In the genomic region with DNA sequence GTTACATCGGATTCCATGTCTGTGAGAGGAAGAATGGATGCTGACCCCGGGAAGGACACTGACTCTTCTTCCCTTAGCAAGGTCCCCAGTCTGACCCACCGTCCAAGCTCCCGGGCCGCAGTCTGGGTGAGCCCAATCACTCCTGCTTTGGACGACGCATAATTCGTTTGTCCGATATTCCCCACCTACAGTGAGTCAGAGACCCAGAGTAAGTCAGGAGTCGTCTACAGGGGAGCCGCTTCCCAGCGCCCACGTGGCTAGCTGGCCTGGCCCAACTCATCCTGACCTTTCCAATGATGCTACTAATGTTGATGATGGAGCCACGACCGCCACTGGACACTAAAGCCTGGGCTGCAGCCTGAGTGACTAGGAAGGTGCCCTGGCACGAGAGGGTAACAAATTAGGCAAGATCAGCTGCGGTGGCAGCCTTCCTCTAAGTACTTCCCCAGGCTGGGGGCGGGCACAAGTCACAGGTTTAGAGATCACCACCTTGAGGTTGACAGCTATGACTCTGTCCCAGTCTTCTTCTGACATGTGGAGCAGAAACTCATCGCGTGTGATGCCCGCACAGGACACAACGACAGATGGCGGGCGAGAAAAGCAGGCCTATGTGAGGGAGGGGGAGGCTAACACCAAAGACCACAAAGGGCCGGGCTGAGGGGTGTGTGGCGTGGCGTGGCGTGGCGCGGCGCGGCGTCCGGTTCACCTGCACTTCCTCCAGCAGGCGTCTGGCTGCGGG, we compare ENCODE assay signal across 8 mouse cellular contexts. TPM values are rescaled to one million over a fixed set of nuclear protein-coding genes. Genes with fewer than 3 reads are reported as not detected.
DNase-seq lines count a peak whose midpoint lies in the region; ATAC-seq lines count a peak whose summit lies in the region.

No protein-coding gene starts in this region.

- H3K9ac ChIP-seq in embryonic facial prominence, embryonic 11.5 days (replicated peaks; ENCODE audit: low read length): peak overlapping the region; percentile 67
- H3K9ac ChIP-seq in hindbrain, embryonic 16.5 days (ENCODE audit: low read depth, low read length): peak overlapping the region; percentile 79
- peak overlapping the region; percentile 74 for H3K9ac ChIP-seq in liver, embryonic 16.5 days (ENCODE audit: low read depth, low read length)
- H3K9ac ChIP-seq in neural tube, embryonic 13.5 days: peak overlapping the region; percentile 96

- ATAC-seq in CD4-positive, CD25-positive, alpha-beta regulatory T cell, adult 4 months: peak; percentile 46
- ATAC-seq in embryonic facial prominence, embryonic 11.5 days (replicated peaks; ENCODE audit: insufficient number of reproducible peaks, low FRiP score, low TSS enrichment, low read depth): no peak
- no peak for ATAC-seq in hindbrain, embryonic 16.5 days
- no peak for ATAC-seq in liver, embryonic 16.5 days (ENCODE audit: low read depth)
- no peak for ATAC-seq in neural tube, embryonic 13.5 days (ENCODE audit: low read depth)

- peaks cover 13% of the 10 kb centered on the region for H3K36me3 ChIP-seq in embryonic facial prominence, embryonic 11.5 days (replicated peaks; ENCODE audit: control insufficient read depth, insufficient read depth, low read depth, low read length)
- H3K36me3 ChIP-seq in hindbrain, embryonic 16.5 days (ENCODE audit: control insufficient read depth, insufficient read depth, low read length): peaks cover 19% of the 10 kb centered on the region
- H3K36me3 ChIP-seq in liver, embryonic 16.5 days (ENCODE audit: control insufficient read depth, insufficient read depth): peaks cover 26% of the 10 kb centered on the region; the same call in 1 of the 2 replicates
- H3K36me3 ChIP-seq in neural tube, embryonic 13.5 days: peaks cover 33% of the 10 kb centered on the region

- H3K4me1 ChIP-seq in embryonic facial prominence, embryonic 11.5 days (ENCODE audit: control insufficient read depth, insufficient read depth, low read length): peaks cover 27% of the 10 kb centered on the region
- peaks cover 59% of the 10 kb centered on the region for H3K4me1 ChIP-seq in hindbrain, embryonic 16.5 days (ENCODE audit: control insufficient read depth, insufficient read depth, low read depth, low read length)
- H3K4me1 ChIP-seq in liver, embryonic 16.5 days (ENCODE audit: control insufficient read depth, low read depth, low read length): peaks cover 56% of the 10 kb centered on the region
- peaks cover 73% of the 10 kb centered on the region for H3K4me1 ChIP-seq in neural tube, embryonic 13.5 days (replicated peaks)

- peak overlapping the region; percentile 44 for H3K4me3 ChIP-seq in embryonic facial prominence, embryonic 11.5 days (ENCODE audit: low read depth, low read length)
- H3K4me3 ChIP-seq in hindbrain, embryonic 16.5 days (ENCODE audit: low read length): peak overlapping the region; percentile 68
- peak overlapping the region; percentile 85 for H3K4me3 ChIP-seq in liver, embryonic 16.5 days (ENCODE audit: low read depth, low read length)
- H3K4me3 ChIP-seq in neural tube, embryonic 13.5 days: peak overlapping the region; percentile 87

- H3K9me3 ChIP-seq in embryonic facial prominence, embryonic 11.5 days (replicated peaks; ENCODE audit: control insufficient read depth, low read length): no peaks in the 10 kb centered on the region
- no peaks in the 10 kb centered on the region for H3K9me3 ChIP-seq in hindbrain, embryonic 16.5 days (ENCODE audit: control insufficient read depth, low read length)
- no peaks in the 10 kb centered on the region for H3K9me3 ChIP-seq in liver, embryonic 16.5 days (replicated peaks; ENCODE audit: control insufficient read depth, low read length)
- H3K9me3 ChIP-seq in neural tube, embryonic 13.5 days: no peaks in the 10 kb centered on the region

- H3K27ac ChIP-seq in embryonic facial prominence, embryonic 11.5 days (replicated peaks; ENCODE audit: low read depth, low read length): peak overlapping the region; percentile 68
- H3K27ac ChIP-seq in hindbrain, embryonic 16.5 days (ENCODE audit: low read depth, low read length): peak overlapping the region; percentile 95
- H3K27ac ChIP-seq in liver, embryonic 16.5 days (ENCODE audit: low read length): peak overlapping the region; percentile 85
- H3K27ac ChIP-seq in neural tube, embryonic 13.5 days (replicated peaks): peak overlapping the region; percentile 99

- 9% methylated on average over 26 of the region's 36 CpGs for WGBS in embryonic facial prominence, embryonic 11.5 days
- WGBS in hindbrain, embryonic 16.5 days: 4% methylated on average over 36 of the region's 36 CpGs
- WGBS in liver, embryonic 16.5 days (ENCODE audit: insufficient replicate concordance): 11% methylated on average over 36 of the region's 36 CpGs
- WGBS in neural tube, embryonic 13.5 days: 4% methylated on average over 36 of the region's 36 CpGs

- peak; percentile 67 for DNase-seq in cerebellum, adult 11-12 months
- no peak for DNase-seq in cerebellum, postnatal 36 days
- DNase-seq in embryonic facial prominence, embryonic 11.5 days (ENCODE audit: low spot score): no peak
- DNase-seq in urinary bladder, postnatal 4 days (ENCODE audit: low spot score in 2 of 2): no peak

- H3K4me2 ChIP-seq in embryonic facial prominence, embryonic 11.5 days (ENCODE audit: low read depth, low read length): peak overlapping the region; percentile 88
- peak overlapping the region; percentile 90 for H3K4me2 ChIP-seq in hindbrain, embryonic 16.5 days (ENCODE audit: low read length)
- peak overlapping the region; percentile 99 for H3K4me2 ChIP-seq in liver, embryonic 16.5 days (ENCODE audit: low read depth, low read length)
- H3K4me2 ChIP-seq in neural tube, embryonic 13.5 days: peak overlapping the region; percentile 100

- no peaks in the 10 kb centered on the region for H3K27me3 ChIP-seq in embryonic facial prominence, embryonic 11.5 days (ENCODE audit: control insufficient read depth, insufficient read depth, low read length)
- H3K27me3 ChIP-seq in hindbrain, embryonic 16.5 days (replicated peaks; ENCODE audit: control insufficient read depth, insufficient read depth, low read length): no peaks in the 10 kb centered on the region
- H3K27me3 ChIP-seq in liver, embryonic 16.5 days (ENCODE audit: control insufficient read depth, insufficient read depth, low read depth, low read length): no peaks in the 10 kb centered on the region
- no peaks in the 10 kb centered on the region for H3K27me3 ChIP-seq in neural tube, embryonic 13.5 days

RNA-seq across cellular contexts. Expression of gene H2-Ke6, which starts 0.8 kb away (rescaled TPM):
- 10 to 100 TPM; 20.9 to 21.4 TPM for polyA plus RNA-seq in CD4-positive, CD25-positive, alpha-beta regulatory T cell, adult 4 months (2017; shearing (Covaris generic))
- 43.0 and 46.3 TPM in 2 replicates for polyA plus RNA-seq in embryonic facial prominence, embryonic 11.5 days (2014; fragmentation: Nextera tagmentation; extraction: Ambion mirVana)
- 69.5 and 74.1 TPM in 2 replicates for polyA plus RNA-seq in hindbrain, embryonic 16.5 days (2015; fragmentation: Nextera tagmentation; extraction: Ambion mirVana)
- polyA plus RNA-seq in liver, embryonic 16.5 days (2015; fragmentation: Nextera tagmentation; extraction: Ambion mirVana): 30.1 and 32.2 TPM in 2 replicates
- 61.7 and 65.0 TPM in 2 replicates for polyA plus RNA-seq in neural tube, embryonic 13.5 days (2015; fragmentation: Nextera tagmentation; extraction: Ambion mirVana)

RNA-seq across cellular contexts. Expression of gene Ring1, which starts 2.6 kb away (rescaled TPM):
- 1 to 10 TPM; 2.2 to 2.3 TPM for polyA plus RNA-seq in CD4-positive, CD25-positive, alpha-beta regulatory T cell, adult 4 months (2017; shearing (Covaris generic))
- 3.8 and 6.6 TPM in 2 replicates for polyA plus RNA-seq in embryonic facial prominence, embryonic 11.5 days (2014; fragmentation: Nextera tagmentation; extraction: Ambion mirVana)
- polyA plus RNA-seq in hindbrain, embryonic 16.5 days (2015; fragmentation: Nextera tagmentation; extraction: Ambion mirVana): 17.3 and 18.5 TPM in 2 replicates
- polyA plus RNA-seq in liver, embryonic 16.5 days (2015; fragmentation: Nextera tagmentation; extraction: Ambion mirVana): 3.2 and 4.0 TPM in 2 replicates
- polyA plus RNA-seq in neural tube, embryonic 13.5 days (2015; fragmentation: Nextera tagmentation; extraction: Ambion mirVana): 19.3 and 22.4 TPM in 2 replicates

RNA-seq across cellular contexts. Expression of gene Slc39a7, which starts 4.4 kb away (rescaled TPM):
- 10 to 100 TPM; 53.0 to 92.6 TPM for polyA plus RNA-seq in CD4-positive, CD25-positive, alpha-beta regulatory T cell, adult 4 months (2017; shearing (Covaris generic))
- polyA plus RNA-seq in embryonic facial prominence, embryonic 11.5 days (2014; fragmentation: Nextera tagmentation; extraction: Ambion mirVana): 72.1 and 78.3 TPM in 2 replicates
- polyA plus RNA-seq in hindbrain, embryonic 16.5 days (2015; fragmentation: Nextera tagmentation; extraction: Ambion mirVana): 180 and 186 TPM in 2 replicates
- 58.8 and 59.8 TPM in 2 replicates for polyA plus RNA-seq in liver, embryonic 16.5 days (2015; fragmentation: Nextera tagmentation; extraction: Ambion mirVana)
- polyA plus RNA-seq in neural tube, embryonic 13.5 days (2015; fragmentation: Nextera tagmentation; extraction: Ambion mirVana): 158 and 161 TPM in 2 replicates

RNA-seq across cellular contexts. Expression of gene Rxrb, which starts 4.5 kb away (rescaled TPM):
- 10 to 100 TPM; 11.2 to 12.5 TPM for polyA plus RNA-seq in CD4-positive, CD25-positive, alpha-beta regulatory T cell, adult 4 months (2017; shearing (Covaris generic))
- polyA plus RNA-seq in embryonic facial prominence, embryonic 11.5 days (2014; fragmentation: Nextera tagmentation; extraction: Ambion mirVana): 14.9 and 15.8 TPM in 2 replicates
- polyA plus RNA-seq in hindbrain, embryonic 16.5 days (2015; fragmentation: Nextera tagmentation; extraction: Ambion mirVana): 53.3 and 54.1 TPM in 2 replicates
- 14.7 and 15.7 TPM in 2 replicates for polyA plus RNA-seq in liver, embryonic 16.5 days (2015; fragmentation: Nextera tagmentation; extraction: Ambion mirVana)
- 57.4 and 57.5 TPM in 2 replicates for polyA plus RNA-seq in neural tube, embryonic 13.5 days (2015; fragmentation: Nextera tagmentation; extraction: Ambion mirVana)

RNA-seq across cellular contexts. Expression of gene Col11a2, which starts 12.2 kb away (rescaled TPM):
- polyA plus RNA-seq in CD4-positive, CD25-positive, alpha-beta regulatory T cell, adult 4 months (2017; shearing (Covaris generic)): under 1 TPM; 0.15 to 0.42 TPM
- polyA plus RNA-seq in embryonic facial prominence, embryonic 11.5 days (2014; fragmentation: Nextera tagmentation; extraction: Ambion mirVana): 0.70 and 1.0 TPM in 2 replicates
- polyA plus RNA-seq in hindbrain, embryonic 16.5 days (2015; fragmentation: Nextera tagmentation; extraction: Ambion mirVana): 4.7 and 6.7 TPM in 2 replicates
- polyA plus RNA-seq in liver, embryonic 16.5 days (2015; fragmentation: Nextera tagmentation; extraction: Ambion mirVana): 0.26 and 0.27 TPM in 2 replicates
- 4.5 and 4.7 TPM in 2 replicates for polyA plus RNA-seq in neural tube, embryonic 13.5 days (2015; fragmentation: Nextera tagmentation; extraction: Ambion mirVana)
